Mouse (Mus musculus) midbrain, embryonic 14.5 days (tissue): ENCODE measurements around the gene Apba2. TPM values are rescaled to one million over a fixed set of nuclear protein-coding genes. Genes with fewer than 3 reads are reported as not detected.
A peak's percentile ranks its signal among the peaks of the same experiment; 100 is the strongest.

ENCODE experiments used
- ATAC-seq: fragments of 200-750 bp; cut with Nextera tagmentation; 2 replicates; pipeline ENCODE4 v1.8.0; 2017; ENCODE audit warnings: moderate number of reproducible peaks, moderate library complexity; ENCODE audit not compliant: low FRiP score, low TSS enrichment
- DNase-seq: peaks from one replicate; pipeline ENCODE4 v3.0.0-alpha.2; 2015
- H3K27ac ChIP-seq: fragments of 300-500 bp; sonication (generic); replicated peaks from 2 replicates; pipeline ENCODE4 v1.5.1; 2014; ENCODE audit warnings: mild to moderate bottlenecking, low read depth, low read length, moderate library complexity
- H3K27me3 ChIP-seq: fragments of 300-500 bp; sonication (generic); 2 replicates; pipeline ENCODE4 v1.6.1; 2014; ENCODE audit warnings: low read length, control low read depth, mixed read lengths; ENCODE audit not compliant: control insufficient read depth, insufficient read depth
- H3K36me3 ChIP-seq: fragments of 300-500 bp; sonication (generic); 2 replicates; pipeline ENCODE4 v1.6.1; 2014; ENCODE audit warnings: low read length, control low read depth; ENCODE audit not compliant: control insufficient read depth, insufficient read depth
- H3K4me1 ChIP-seq: fragments of 300-500 bp; sonication (generic); 2 replicates; pipeline ENCODE4 v1.6.1; 2014; ENCODE audit warnings: mild to moderate bottlenecking, antibody characterized with exemption, low read length, control low read depth; ENCODE audit not compliant: control insufficient read depth, insufficient read depth
- H3K4me2 ChIP-seq: fragments of 300-500 bp; sonication (generic); 2 replicates; pipeline ENCODE4 v1.6.1; 2014; ENCODE audit warnings: mild to moderate bottlenecking, low read length, moderate library complexity
- H3K4me3 ChIP-seq: fragments of 300-500 bp; sonication (generic); replicated peaks from 2 replicates; pipeline ENCODE4 v1.5.1; 2014; ENCODE audit warnings: low read depth, low read length
- H3K9ac ChIP-seq: fragments of 300-500 bp; sonication (generic); replicated peaks from 2 replicates; pipeline ENCODE4 v1.6.1; 2014; ENCODE audit warnings: mild to moderate bottlenecking, low read length, moderate library complexity
- H3K9me3 ChIP-seq: fragments of 300-500 bp; sonication (generic); 2 replicates; pipeline ENCODE4 v1.6.1; 2016; ENCODE audit warnings: low read length, control low read depth, mixed read lengths; ENCODE audit not compliant: control insufficient read depth
- WGBS: fragments of 180-500 bp; shearing (Covaris S2); extraction: QIAGEN DNeasy Blood & Tissue Kit; methylation state at CpG from one replicate; pipeline ENCODE4 v1.1.7; 2014; 5-methylcytosine and 5-hydroxymethylcytosine counted together
- polyA plus RNA-seq: library from polyadenylated mRNA; unstranded; fragments of >200 nt; fragmentation: Nextera tagmentation; extraction: Ambion mirVana; gene quantifications from 2 replicates; pipeline ENCODE4 v1.2.1, GENCODE M21; 2014

Gene Apba2
- polyA plus RNA-seq, 1 experiment from 2014 or later, result 184 TPM

DNA sequence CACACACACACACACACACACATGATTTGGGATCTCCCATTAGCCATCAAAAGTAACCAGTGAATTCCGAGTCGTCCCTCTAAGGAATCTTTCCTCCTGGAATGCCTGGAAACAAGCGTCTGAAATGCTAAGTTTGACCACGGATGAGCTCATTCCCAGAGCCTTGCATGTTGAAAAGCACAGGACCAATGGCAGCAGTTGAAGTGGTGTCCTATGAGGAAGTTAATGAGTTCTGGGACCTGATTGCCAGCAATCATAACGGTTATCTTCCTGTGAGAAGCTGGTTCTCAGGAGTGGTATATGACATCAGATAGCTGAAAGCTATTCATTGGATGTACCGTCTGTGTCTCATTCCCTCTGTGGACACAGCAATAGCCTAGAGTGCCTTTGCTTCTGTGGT is 129.2 kb downstream of the Apba2 start:
- no peaks in the 10 kb centered on the region for H3K27me3 ChIP-seq
- no peaks in the 10 kb centered on the region for H3K9me3 ChIP-seq
- H3K4me1 ChIP-seq, result peaks cover 46% of the 10 kb centered on the region
- DNase-seq (no peak), ATAC-seq (no peak)
- no peak overlapping the region for H3K4me2 ChIP-seq
- no peaks in the 10 kb centered on the region for H3K36me3 ChIP-seq
- no peak overlapping the region for H3K9ac ChIP-seq
- no peak overlapping the region for H3K4me3 ChIP-seq
- WGBS, result 76% methylated on average over 6 of the region's 6 CpGs
- peak overlapping the region; percentile 52; the same call in 1 of the 2 replicates for H3K27ac ChIP-seq

DNA sequence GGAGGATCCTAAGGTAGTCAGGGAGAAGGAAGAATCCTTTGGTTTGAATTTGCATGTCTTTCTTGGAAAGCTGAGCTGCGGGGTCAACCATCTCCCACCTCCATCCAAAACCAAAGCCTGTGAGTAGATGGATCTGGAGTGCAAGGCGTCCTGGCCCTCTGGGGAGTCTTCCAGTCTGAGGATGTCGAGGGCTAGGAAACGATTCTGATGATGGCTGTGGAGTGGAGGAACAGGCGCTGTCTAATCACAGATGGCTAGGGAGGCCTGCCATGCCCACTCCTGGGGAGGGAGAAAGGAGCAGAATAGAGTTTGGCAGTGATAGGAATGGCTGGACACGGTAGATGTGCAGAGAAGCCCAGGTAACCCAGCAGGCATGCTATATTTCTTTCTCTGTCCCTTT is 129.6 kb downstream of the Apba2 start:
- no peak overlapping the region for H3K9ac ChIP-seq
- ATAC-seq (no peak), DNase-seq (no peak)
- H3K27me3 ChIP-seq, result no peaks in the 10 kb centered on the region
- H3K27ac ChIP-seq, result peak overlapping the region; percentile 52
- H3K36me3 ChIP-seq, result no peaks in the 10 kb centered on the region
- H3K4me1 ChIP-seq, result peaks cover 46% of the 10 kb centered on the region
- WGBS, result 63% methylated on average over 6 of the region's 6 CpGs
- H3K4me3 ChIP-seq, result no peak overlapping the region
- H3K9me3 ChIP-seq, result no peaks in the 10 kb centered on the region
- H3K4me2 ChIP-seq, result no peak overlapping the region

DNA sequence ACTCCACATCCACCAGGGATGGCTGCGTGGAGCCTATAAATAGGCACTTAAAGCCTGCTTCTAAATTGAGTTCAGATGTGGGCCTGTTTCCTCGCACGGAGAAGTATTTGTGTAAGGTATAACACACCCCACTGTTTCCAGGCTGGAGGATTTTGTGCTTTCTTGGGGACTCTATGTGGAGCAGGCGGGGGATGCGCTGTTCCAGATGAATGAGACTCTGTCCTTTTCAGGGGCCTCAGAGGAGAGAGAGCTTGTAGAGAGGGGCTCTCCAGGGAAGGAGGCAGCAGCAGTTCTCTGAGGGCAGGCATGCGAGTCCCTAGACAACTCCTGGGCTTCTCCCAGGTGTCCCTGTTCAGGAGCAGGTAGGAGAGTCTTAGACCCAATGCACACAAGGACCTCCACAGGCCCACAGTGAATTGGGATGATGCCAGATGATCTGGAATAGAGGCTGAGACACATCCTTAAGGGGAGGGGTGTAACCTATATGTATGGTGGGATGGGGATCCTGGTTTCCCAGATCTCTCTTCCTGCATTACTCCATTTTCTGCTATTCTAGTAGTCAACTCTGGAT is 130.4 kb downstream of the Apba2 start:
- Histone ChIP-seq H3K9me3 (no peaks in the 10 kb centered on the region), H3K27ac (peak overlapping the region; percentile 52; the same call in 1 of the 2 replicates), H3K9ac (no peak overlapping the region), H3K4me1 (peaks cover 46% of the 10 kb centered on the region), H3K4me3 (no peak overlapping the region), H3K4me2 (no peak overlapping the region), H3K27me3 (no peaks in the 10 kb centered on the region), H3K36me3 (no peaks in the 10 kb centered on the region)
- WGBS, result 34% methylated on average over 6 of the region's 6 CpGs
- ATAC-seq (no peak), DNase-seq (peak; percentile 32)

DNA sequence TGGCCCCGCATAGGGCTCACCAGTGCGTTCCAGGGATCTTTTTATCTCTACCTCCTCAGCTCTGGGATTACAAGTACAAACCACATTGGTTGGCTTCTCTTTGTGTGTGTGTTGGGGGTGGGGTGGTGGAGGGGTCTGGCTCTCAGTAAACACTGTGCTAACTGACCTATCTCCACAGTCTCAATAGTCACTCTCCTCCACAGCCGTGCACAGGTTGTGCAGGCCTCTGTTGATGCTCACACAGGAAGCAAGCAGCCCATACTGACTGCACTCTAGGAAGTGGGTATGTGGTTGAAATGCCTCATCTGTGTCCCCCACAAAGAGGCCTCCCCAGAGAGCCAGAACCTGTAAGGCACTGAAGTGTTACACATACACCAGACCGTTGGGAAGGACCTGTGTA is 131.7 kb downstream of the Apba2 start:
- ATAC-seq, result peak; percentile 13; the same call in 1 of the 2 replicates

DNA sequence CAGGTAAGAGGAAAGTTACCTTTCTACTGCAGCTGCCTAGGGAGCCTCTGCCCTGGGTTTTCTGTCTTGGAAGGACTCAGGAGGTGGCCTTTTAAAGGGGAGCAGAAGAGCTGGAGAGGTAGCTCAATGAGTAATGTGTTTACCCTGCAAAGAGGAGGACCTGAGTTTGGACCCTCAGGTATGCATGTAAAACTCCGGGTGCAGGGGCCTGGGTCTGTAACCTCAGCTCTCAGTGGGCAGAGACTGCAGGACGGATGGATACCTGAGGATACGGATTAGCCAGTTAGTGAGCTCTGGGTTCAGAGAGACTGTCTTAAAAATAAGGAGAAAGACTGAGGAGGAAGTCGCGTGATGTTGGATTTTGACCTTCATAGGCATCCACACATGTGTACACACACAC is 132.4 kb downstream of the Apba2 start:
- no peak for ATAC-seq
- Histone ChIP-seq H3K4me1 (peaks cover 39% of the 10 kb centered on the region), H3K27ac (peak overlapping the region; percentile 67), H3K27me3 (no peaks in the 10 kb centered on the region), H3K36me3 (no peaks in the 10 kb centered on the region), H3K4me2 (no peak overlapping the region), H3K9ac (no peak overlapping the region), H3K4me3 (no peak overlapping the region), H3K9me3 (no peaks in the 10 kb centered on the region)
- 63% methylated on average over 5 of the region's 5 CpGs for WGBS
- no peak for DNase-seq

More for the DNA sequence above, 131.7 kb downstream of the Apba2 start:
- DNase-seq, result no peak
- Histone ChIP-seq H3K27me3 (no peaks in the 10 kb centered on the region), H3K4me2 (no peak overlapping the region), H3K4me1 (peaks cover 40% of the 10 kb centered on the region), H3K4me3 (no peak overlapping the region), H3K27ac (peak overlapping the region; percentile 67), H3K9me3 (no peaks in the 10 kb centered on the region), H3K9ac (no peak overlapping the region), H3K36me3 (no peaks in the 10 kb centered on the region)
- 34% methylated on average over 4 of the region's 4 CpGs for WGBS

DNA sequence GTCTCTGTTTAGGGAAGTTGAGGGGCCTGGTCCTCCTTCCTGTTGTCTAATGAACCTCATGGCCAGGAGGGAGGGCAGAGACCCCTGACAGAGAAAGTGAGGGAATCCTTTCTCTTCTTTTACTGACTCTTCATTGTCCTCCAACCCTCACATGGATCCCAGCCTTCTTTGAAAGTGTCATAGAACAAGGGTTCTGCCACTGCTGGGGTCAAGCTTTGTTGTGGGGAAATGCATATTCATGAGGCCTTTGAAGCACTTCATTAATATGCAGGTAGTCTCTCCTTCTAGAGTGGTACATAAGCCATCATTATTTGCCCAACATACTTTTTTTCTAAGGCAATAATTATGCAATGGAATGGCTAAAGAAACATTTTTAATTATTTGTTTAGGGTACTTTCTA is 133.0 kb downstream of the Apba2 start:
- H3K9me3 ChIP-seq, result no peaks in the 10 kb centered on the region
- peak; percentile 57 for DNase-seq
- H3K9ac ChIP-seq, result no peak overlapping the region
- H3K36me3 ChIP-seq, result no peaks in the 10 kb centered on the region
- ATAC-seq, result peak; percentile 44
- H3K4me1 ChIP-seq, result peaks cover 39% of the 10 kb centered on the region
- H3K27me3 ChIP-seq, result no peaks in the 10 kb centered on the region
- no peak overlapping the region for H3K4me2 ChIP-seq
- no peak overlapping the region for H3K4me3 ChIP-seq
- H3K27ac ChIP-seq, result peak overlapping the region; percentile 67

DNA sequence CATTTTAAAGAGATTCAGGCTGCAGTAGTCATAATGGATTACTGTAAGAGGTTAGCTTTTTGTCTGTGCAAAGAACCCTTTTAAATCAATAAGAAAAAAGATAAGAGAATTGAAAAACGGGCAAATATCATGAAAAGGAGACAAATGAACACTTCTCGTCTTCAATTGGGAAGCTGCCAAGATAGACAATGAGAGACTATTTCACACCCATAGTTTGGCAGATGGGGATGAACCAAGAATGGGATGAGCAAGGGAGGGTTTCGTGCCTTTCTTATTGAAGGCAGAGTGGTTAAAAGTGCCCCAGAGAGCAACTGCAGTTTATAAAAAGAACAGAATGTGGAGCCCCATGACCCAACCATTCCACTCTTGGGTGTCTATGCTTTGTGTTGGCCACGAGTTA is 137.4 kb downstream of the Apba2 start:
- Histone ChIP-seq H3K4me1 (peaks cover 7% of the 10 kb centered on the region), H3K4me3 (no peak overlapping the region), H3K27me3 (no peaks in the 10 kb centered on the region), H3K27ac (no peak overlapping the region), H3K4me2 (no peak overlapping the region), H3K9me3 (no peaks in the 10 kb centered on the region), H3K9ac (no peak overlapping the region), H3K36me3 (no peaks in the 10 kb centered on the region)
- DNase-seq, result no peak
- 83% methylated on average over 4 of the region's 4 CpGs for WGBS
- no peak for ATAC-seq

DNA sequence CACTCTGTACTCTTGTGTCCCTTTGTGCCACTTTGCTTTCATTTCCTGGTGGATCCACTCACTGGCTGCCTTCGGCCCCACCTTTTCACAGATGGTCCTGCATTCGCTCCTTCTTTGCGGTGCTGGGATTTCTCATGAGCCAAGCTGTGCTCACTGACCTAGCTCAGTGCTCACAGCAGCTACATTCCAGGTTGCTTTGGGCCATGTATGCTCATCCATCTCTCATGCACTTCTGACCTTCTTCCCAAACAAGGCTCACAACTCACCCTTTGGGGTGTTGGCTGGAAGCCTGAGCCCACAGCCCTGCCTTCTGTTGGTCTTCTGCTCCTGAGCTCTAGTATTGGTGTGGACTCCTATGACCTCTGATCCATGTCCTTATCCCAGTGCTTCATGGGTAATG is 139.1 kb downstream of the Apba2 start:
- Histone ChIP-seq H3K27me3 (no peaks in the 10 kb centered on the region), H3K4me2 (no peak overlapping the region), H3K9me3 (no peaks in the 10 kb centered on the region), H3K4me1 (no peaks in the 10 kb centered on the region), H3K27ac (no peak overlapping the region), H3K9ac (no peak overlapping the region), H3K36me3 (no peaks in the 10 kb centered on the region), H3K4me3 (no peak overlapping the region)
- 91% methylated on average over 3 of the region's 3 CpGs for WGBS
- DNase-seq (no peak), ATAC-seq (no peak)

DNA sequence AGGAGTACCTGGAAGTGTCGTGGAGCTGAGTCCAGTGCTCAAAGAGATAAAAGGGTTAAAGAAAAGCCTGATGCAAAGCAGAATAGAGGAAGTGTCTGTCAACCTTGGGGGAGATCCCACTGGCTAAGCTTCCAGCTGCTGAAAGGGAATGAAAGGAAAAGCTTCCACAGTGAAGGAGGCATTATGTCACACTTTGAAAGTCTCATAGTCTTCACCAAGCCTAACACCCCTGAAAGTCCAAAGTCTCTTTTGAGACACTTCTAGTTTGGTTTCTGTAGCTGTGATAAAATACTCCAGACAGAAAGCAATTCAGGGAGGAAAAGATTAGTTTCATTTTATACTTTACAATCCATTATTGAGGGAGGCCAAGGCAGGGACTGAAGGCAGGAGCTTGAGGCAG is 141.4 kb downstream of the Apba2 start:
- Histone ChIP-seq H3K27me3 (no peaks in the 10 kb centered on the region), H3K9me3 (no peaks in the 10 kb centered on the region), H3K4me2 (no peak overlapping the region), H3K36me3 (no peaks in the 10 kb centered on the region), H3K4me3 (no peak overlapping the region), H3K4me1 (no peaks in the 10 kb centered on the region), H3K9ac (no peak overlapping the region), H3K27ac (no peak overlapping the region)
- DNase-seq, result no peak
- ATAC-seq, result no peak
- 29% methylated on average over 1 of the region's 1 CpGs for WGBS
